Mouse (Mus musculus) CH12.LX (cell line): ENCODE measurements at regions not wholly inside any gene's neighbourhood (a gene's known extent, or its start where the extent isn't known, plus 50 kb on each side); places are given as distances from the start of the nearest gene placed in this dataset.

ENCODE experiments used
- DNase-seq: peaks from one replicate; pipeline ENCODE4 v3.0.0-alpha.2; 2013; ENCODE audit errors: extremely low read depth
- H3K27ac ChIP-seq: 2 replicates; pipeline ENCODE4 v1.5.1; 2012; ENCODE audit warnings: low read depth, mild to moderate bottlenecking, control low read depth, moderate library complexity; ENCODE audit not compliant: insufficient read depth
- H3K27me3 ChIP-seq: replicated peaks from 2 replicates; pipeline ENCODE3; 2012; ENCODE audit warnings: inconsistent platforms
- H3K36me3 ChIP-seq, 2 experiments: replicated peaks in 1 of 2; 2 replicates each; pipeline versions ENCODE3 to v1.6.1; 2012; ENCODE audit warnings: inconsistent platforms in 1 of 2, low read length in 1 of 2, mild to moderate bottlenecking in 1 of 2, mixed read lengths in 1 of 2, moderate library complexity in 1 of 2; ENCODE audit not compliant: control insufficient read depth in 1 of 2, insufficient read depth in 1 of 2
- H3K4me1 ChIP-seq, 2 experiments: 2 replicates each; pipeline ENCODE4 v1.6.1; 2012; ENCODE audit warnings: inconsistent platforms in 1 of 2, moderate library complexity in 1 of 2; ENCODE audit not compliant: insufficient read depth in 2 of 2, control insufficient read depth in 1 of 2
- H3K4me2 ChIP-seq: 2 replicates; pipeline ENCODE4 v1.6.1; 2012; ENCODE audit warnings: low read depth, mild to moderate bottlenecking, control low read depth; ENCODE audit not compliant: poor library complexity, insufficient read depth, severe bottlenecking
- H3K4me3 ChIP-seq, 3 experiments: fragments of 150-350 bp in 1 of 3; sonication (generic) in 1 of 3; replicated peaks in 1 of 3; 2 replicates each; pipeline versions ENCODE3 to v1.5.1; 2011 to 2012; ENCODE audit warnings: low read depth in 2 of 3, low read length in 2 of 3, mild to moderate bottlenecking in 2 of 3, moderate library complexity in 2 of 3, control low read depth in 1 of 3, improper control_type of control experiment in 1 of 3, inconsistent platforms in 1 of 3, mixed read lengths in 1 of 3; ENCODE audit not compliant: poor library complexity in 1 of 3
- H3K79me2 ChIP-seq: replicated peaks from 2 replicates; pipeline ENCODE4 v1.6.1; 2012; ENCODE audit warnings: mild to moderate bottlenecking, moderate library complexity; ENCODE audit not compliant: control insufficient read depth, poor library complexity, insufficient read depth, severe bottlenecking; ENCODE audit errors: extremely low read depth
- H3K9ac ChIP-seq: 2 replicates; pipeline ENCODE4 v1.6.1; 2012; ENCODE audit warnings: low read depth, mild to moderate bottlenecking, control low read depth, moderate library complexity; ENCODE audit not compliant: insufficient read depth
- H3K9me3 ChIP-seq: replicated peaks from 2 replicates; pipeline ENCODE3; 2012; ENCODE audit warnings: low read length, inconsistent platforms, mixed read lengths
- CHD1 ChIP-seq: IDR thresholded peaks from 2 replicates; pipeline ENCODE4 v1.6.1; 2012; ENCODE audit warnings: low read depth, low read length, improper control_type of control experiment, inconsistent platforms
- CTCF ChIP-seq, 2 experiments: IDR thresholded peaks in 1 of 2; conservative IDR thresholded peaks in 1 of 2; 2 replicates each; pipeline ENCODE4 v1.5.1; 2011 to 2012; ENCODE audit warnings: low read depth in 2 of 2, low read length in 2 of 2, improper control_type of control experiment in 1 of 2, inconsistent platforms in 1 of 2, mild to moderate bottlenecking in 1 of 2, moderate library complexity in 1 of 2
- HCFC1 ChIP-seq: IDR thresholded peaks from 2 replicates; pipeline ENCODE4 v1.6.1; 2012; ENCODE audit warnings: low read depth, mild to moderate bottlenecking, inconsistent platforms, low read length, improper control_type of control experiment
- JUND ChIP-seq: conservative IDR thresholded peaks from 2 replicates; pipeline ENCODE4 v1.6.1; 2011; ENCODE audit warnings: low read depth, low read length, improper control_type of control experiment
- KAT2A ChIP-seq: IDR thresholded peaks from 2 replicates; pipeline ENCODE4 v1.6.1; 2012; ENCODE audit warnings: low read length, improper control_type of control experiment, inconsistent platforms; ENCODE audit not compliant: insufficient replicate concordance
- MAFK ChIP-seq: IDR thresholded peaks from 2 replicates; pipeline ENCODE4 v1.6.1; 2011; ENCODE audit warnings: low read length, improper control_type of control experiment; ENCODE audit not compliant: insufficient replicate concordance
- MAX ChIP-seq: IDR thresholded peaks from 2 replicates; pipeline ENCODE4 v1.6.1; 2011; ENCODE audit warnings: low read length, improper control_type of control experiment
- MAZ ChIP-seq: IDR thresholded peaks from 2 replicates; pipeline ENCODE4 v1.6.1; 2012; ENCODE audit warnings: low read depth, mild to moderate bottlenecking, inconsistent platforms, low read length, improper control_type of control experiment, moderate library complexity
- MEF2A ChIP-seq: IDR thresholded peaks from 2 replicates; pipeline ENCODE4 v1.6.1; 2014; ENCODE audit warnings: low read depth, mild to moderate bottlenecking, inconsistent platforms, low read length, improper control_type of control experiment, borderline replicate concordance
- POLR2A ChIP-seq: IDR thresholded peaks from 2 replicates; pipeline ENCODE4 v1.6.1; 2011; ENCODE audit warnings: low read depth, mild to moderate bottlenecking, improper control_type of control experiment, low read length
- RAD21 ChIP-seq: IDR thresholded peaks from 2 replicates; pipeline ENCODE4 v1.6.1; 2011; ENCODE audit warnings: low read depth, mild to moderate bottlenecking, low read length, improper control_type of control experiment, moderate library complexity
- RCOR1 ChIP-seq: conservative IDR thresholded peaks from 2 replicates; pipeline ENCODE4 v1.6.1; 2012; ENCODE audit warnings: low read depth, mild to moderate bottlenecking, inconsistent platforms, low read length, improper control_type of control experiment
- SIN3A ChIP-seq: IDR thresholded peaks from 2 replicates; pipeline ENCODE4 v1.6.1; 2012; ENCODE audit warnings: low read length, improper control_type of control experiment, inconsistent platforms
- TCF12 ChIP-seq: IDR thresholded peaks from 2 replicates; pipeline ENCODE4 v1.6.1; 2014; ENCODE audit warnings: low read depth, mild to moderate bottlenecking, inconsistent platforms, low read length, improper control_type of control experiment
- USF1 ChIP-seq: IDR thresholded peaks from 2 replicates; pipeline ENCODE4 v1.6.1; 2014; ENCODE audit warnings: low read depth, mild to moderate bottlenecking, inconsistent platforms, low read length, improper control_type of control experiment
- ZKSCAN1 ChIP-seq: IDR thresholded peaks from 2 replicates; pipeline ENCODE4 v1.6.1; 2012; ENCODE audit warnings: low read depth, inconsistent platforms, low read length, improper control_type of control experiment, borderline replicate concordance
- ZMIZ1 ChIP-seq: IDR thresholded peaks from 2 replicates; pipeline ENCODE4 v1.6.1; 2012; ENCODE audit warnings: low read depth, mild to moderate bottlenecking, inconsistent platforms, low read length, improper control_type of control experiment
- dilution Hi-C: fragments of 300-500 bp; cut with MboI; formaldehyde crosslinking; loops from 2 replicates; pipeline ENCODE4 v1.14.3; 2020; ENCODE audit warnings: low sequenced_read_pairs; ENCODE audit not compliant: extremely low pct_unique_long_range_greater_than_20kb, extremely low pct_ligation_motif_present
- in situ Hi-C: fragments of 300-500 bp; cut with MboI; formaldehyde crosslinking; loops from 3 replicates; pipeline ENCODE4 v1.14.3; 2019; ENCODE audit warnings: low sequenced_read_pairs, low pct_ligation_motif_present, low pct_unique_long_range_greater_than_20kb, mixed read lengths

DNA sequence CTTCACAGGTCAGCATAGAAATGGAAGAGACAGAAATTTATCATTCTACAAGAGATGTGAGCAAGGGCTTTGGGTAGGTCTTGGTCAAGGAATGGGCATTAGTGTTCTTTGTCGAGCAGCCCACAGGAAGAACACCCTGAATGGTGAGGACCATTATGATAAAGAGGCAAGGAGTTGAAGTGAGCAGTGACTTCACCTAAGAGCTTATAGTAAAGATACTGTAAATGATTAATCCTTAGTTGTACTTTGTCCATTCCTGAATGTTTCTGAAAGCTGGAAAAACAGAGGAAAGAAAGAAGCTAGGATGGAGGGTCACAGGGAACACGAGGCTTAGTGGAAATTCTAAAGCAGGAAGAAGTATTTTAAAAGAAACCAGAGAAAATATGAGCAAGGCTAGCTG lies 956.9 kb downstream of the Defb40 start:
- in situ Hi-C loops, result no loop called here
- Histone ChIP-seq H3K9me3 (peaks cover 53% of the 10 kb centered on the region), H3K79me2 (no peaks in the 10 kb centered on the region), H3K4me2 (no peak overlapping the region), H3K9ac (no peak overlapping the region), H3K27ac (no peak overlapping the region), H3K4me3 (no peak overlapping the region), H3K27me3 (no peaks in the 10 kb centered on the region), H3K36me3 (no peaks in the 10 kb centered on the region), H3K4me1 (no peaks in the 10 kb centered on the region)
- dilution Hi-C loops, result no loop called here
- DNase-seq, result no peak
- TF ChIP-seq CHD1 (no peak), ZKSCAN1 (no peak), MEF2A (no peak), KAT2A (no peak), TCF12 (no peak), RCOR1 (no peak), JUND (no peak)

DNA sequence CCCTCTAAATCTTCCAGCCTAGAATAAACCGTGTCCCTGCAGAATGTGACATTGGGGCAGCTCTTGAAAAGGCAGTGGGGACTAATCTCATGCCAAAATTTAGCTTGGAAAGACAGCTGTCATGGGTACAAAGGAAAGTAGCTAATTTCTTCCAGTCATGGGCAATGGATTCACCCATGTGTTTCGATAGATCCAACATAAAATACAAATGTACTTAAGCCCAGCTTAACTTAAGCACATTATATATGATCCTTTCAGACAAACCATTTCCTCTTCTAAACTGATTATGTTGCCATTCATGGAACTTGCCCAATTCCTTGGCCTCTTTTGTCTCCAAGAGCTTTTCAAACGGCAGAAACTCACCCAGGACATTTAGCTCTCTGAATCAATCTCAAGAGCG lies 970.5 kb downstream of the Defb40 start:
- H3K36me3 ChIP-seq, result no peaks in the 10 kb centered on the region
- DNase-seq, result no peak
- in situ Hi-C loops, result no loop called here
- H3K9me3 ChIP-seq, result peaks cover 38% of the 10 kb centered on the region
- dilution Hi-C loops, result no loop called here
- no peak overlapping the region for H3K27ac ChIP-seq
- H3K79me2 ChIP-seq, result no peaks in the 10 kb centered on the region
- no peak for TF ChIP-seq MAZ
- TF ChIP-seq MAFK, result no peak
- TF ChIP-seq ZMIZ1, result no peak
- TF ChIP-seq CTCF (conservative IDR thresholded peaks at IDR 0.05 in 1 of 2, IDR thresholded peaks at IDR 0.05 in 1 of 2; ENCODE audit: low read depth in 2 of 2, low read length in 2 of 2), result no peak
- TF ChIP-seq POLR2A, result no peak
- H3K4me3 ChIP-seq, result no peak overlapping the region
- H3K9ac ChIP-seq, result no peak overlapping the region
- no peak overlapping the region for H3K4me2 ChIP-seq
- no peaks in the 10 kb centered on the region for H3K27me3 ChIP-seq
- no peaks in the 10 kb centered on the region for H3K4me1 ChIP-seq

DNA sequence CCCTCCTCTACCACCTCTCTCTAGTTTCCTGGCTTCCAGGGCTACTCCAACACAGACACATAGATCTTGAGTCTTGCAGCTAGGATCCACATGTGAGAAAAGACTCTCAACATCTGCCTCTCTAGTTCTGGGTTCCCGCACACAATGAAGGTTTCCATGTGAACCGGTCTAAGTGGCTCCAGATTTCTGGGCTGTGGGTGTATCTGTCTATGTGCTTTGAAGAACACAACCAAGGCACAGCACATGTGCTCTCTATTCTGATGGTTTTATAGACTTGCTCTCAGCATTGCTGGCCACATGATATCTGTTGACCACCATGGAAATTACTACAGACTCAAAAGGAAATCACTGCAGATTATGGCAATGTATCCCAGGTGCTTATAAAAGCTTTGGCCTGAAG lies 972.4 kb downstream of the Defb40 start:
- no peaks in the 10 kb centered on the region for H3K36me3 ChIP-seq
- H3K4me2 ChIP-seq, result no peak overlapping the region
- no peak overlapping the region for H3K9ac ChIP-seq
- H3K9me3 ChIP-seq, result peaks cover 40% of the 10 kb centered on the region
- DNase-seq, result no peak
- TF ChIP-seq RAD21, result no peak
- no peak for TF ChIP-seq ZMIZ1
- no peak for TF ChIP-seq MAX
- TF ChIP-seq MEF2A, result no peak
- no peak for TF ChIP-seq USF1
- TF ChIP-seq TCF12, result no peak
- TF ChIP-seq SIN3A, result no peak
- no peak for TF ChIP-seq HCFC1
- no peak for TF ChIP-seq KAT2A
- dilution Hi-C loops, result no loop called here
- H3K27ac ChIP-seq, result no peak overlapping the region
- no peaks in the 10 kb centered on the region for H3K4me1 ChIP-seq
- H3K4me3 ChIP-seq, result no peak overlapping the region
- H3K27me3 ChIP-seq, result no peaks in the 10 kb centered on the region
- H3K79me2 ChIP-seq, result no peaks in the 10 kb centered on the region
- in situ Hi-C loops, result no loop called here
